Mouse (Mus musculus): Measurements from ENCODE around the gene Ankrd44. TPM values are rescaled to one million over a fixed set of nuclear protein-coding genes. Genes with fewer than 3 reads are reported as not detected.
A peak's percentile ranks its signal among the peaks of the same experiment; 100 is the strongest.

Gene Ankrd44
- polyA plus RNA-seq, 1 experiment: 73.9 TPM

DNA sequence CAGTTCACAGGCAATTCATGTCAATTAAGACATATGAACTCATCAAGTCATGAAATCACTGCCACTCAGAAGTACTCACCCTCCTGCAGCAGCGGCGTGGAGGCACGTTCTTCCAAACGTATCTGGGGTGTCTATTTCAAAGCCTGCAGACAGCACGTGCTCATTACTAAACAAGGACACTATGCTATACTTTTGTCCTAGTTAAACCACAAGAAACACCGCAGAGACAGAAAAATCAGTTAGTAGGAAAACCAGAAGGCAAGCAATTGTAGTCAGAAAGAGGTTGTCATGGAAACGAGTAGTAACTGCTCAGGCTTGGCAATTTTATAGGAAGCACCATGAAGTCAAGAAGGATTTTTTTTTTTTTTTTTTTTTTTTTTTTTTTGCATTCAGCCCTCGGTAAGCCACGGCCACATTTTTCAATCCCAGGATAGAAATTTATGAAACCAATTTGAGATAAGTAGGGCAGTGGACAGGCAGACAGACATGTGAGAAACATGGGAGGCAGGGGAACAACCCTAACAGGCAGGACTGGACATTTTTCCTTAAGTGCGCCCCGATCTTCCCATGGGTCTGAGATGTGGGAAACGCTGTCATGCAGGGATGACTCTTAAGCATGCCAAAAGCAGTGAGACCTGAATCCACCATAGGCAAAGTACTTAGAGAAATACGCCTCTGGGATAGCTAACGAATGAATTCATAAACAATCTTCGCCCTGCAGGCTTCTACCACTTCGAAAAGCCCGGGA lies 191.1 kb downstream of the Ankrd44 start:
- no peak overlapping the region for H3K27ac ChIP-seq (ENCODE audit: insufficient read depth, low read depth, low read length)
- no peaks in the 10 kb centered on the region for H3K4me1 ChIP-seq (ENCODE audit: control insufficient read depth, insufficient read depth, low read length)
- no peak overlapping the region for H3K4me3 ChIP-seq (ENCODE audit: insufficient read depth, low read length)
- TF ChIP-seq CTCF (IDR thresholded peaks at IDR 0.05; ENCODE audit: low read depth, low read length) (no peak), POLR2A (IDR thresholded peaks at IDR 0.05; ENCODE audit: borderline replicate concordance, low read depth, low read length) (no peak)

DNA sequence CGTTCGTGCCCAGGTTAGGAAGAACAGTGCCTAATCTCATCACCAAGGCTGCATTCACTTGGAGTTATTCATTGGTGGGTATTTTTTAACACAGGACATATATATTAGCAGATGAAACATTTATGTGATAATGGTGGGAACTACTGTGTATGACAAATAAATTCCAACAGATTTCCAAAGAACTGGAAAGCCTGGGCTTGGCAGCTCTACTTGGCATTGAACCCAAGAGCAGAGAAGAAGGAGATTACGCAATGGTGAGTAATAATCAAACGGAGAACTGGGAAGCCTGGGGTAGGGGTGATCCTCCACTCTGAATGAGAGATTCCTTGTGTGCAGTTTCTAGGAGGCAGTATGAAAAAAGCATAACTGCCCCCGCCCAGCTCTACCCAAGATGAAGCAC lies 196.9 kb downstream of the Ankrd44 start:
- Histone ChIP-seq H3K27ac (ENCODE audit: insufficient read depth, low read depth, low read length) (no peak overlapping the region), H3K4me3 (ENCODE audit: insufficient read depth, low read length) (no peak overlapping the region), H3K4me1 (ENCODE audit: control insufficient read depth, insufficient read depth, low read length) (no peaks in the 10 kb centered on the region)
- TF ChIP-seq CTCF (IDR thresholded peaks at IDR 0.05; ENCODE audit: low read depth, low read length) (no peak), POLR2A (IDR thresholded peaks at IDR 0.05; ENCODE audit: borderline replicate concordance, low read depth, low read length) (no peak)

DNA sequence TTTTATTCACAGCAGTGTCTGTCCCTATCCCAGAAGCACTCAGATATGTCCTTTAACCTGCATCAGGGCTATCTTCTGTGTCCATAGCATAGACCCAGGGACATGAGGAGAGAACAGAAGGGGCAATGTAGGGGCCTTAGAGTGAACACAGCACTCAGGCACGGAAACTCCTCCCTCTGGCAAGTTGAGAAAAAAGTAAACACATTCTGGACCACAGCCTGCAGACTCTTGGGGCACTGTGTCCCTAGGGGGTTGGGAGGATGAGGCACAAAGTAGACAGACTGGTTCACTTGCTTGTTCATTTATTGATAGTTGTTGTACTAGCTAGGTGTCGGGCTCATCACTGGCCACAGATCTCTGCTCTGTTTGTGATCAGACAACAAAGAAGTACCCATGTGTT lies 199.6 kb downstream of the Ankrd44 start:
- TF ChIP-seq POLR2A (IDR thresholded peaks at IDR 0.05; ENCODE audit: borderline replicate concordance, low read depth, low read length) (no peak), CTCF (IDR thresholded peaks at IDR 0.05; ENCODE audit: low read depth, low read length) (no peak)
- Histone ChIP-seq H3K27ac (ENCODE audit: insufficient read depth, low read depth, low read length) (no peak overlapping the region), H3K4me3 (ENCODE audit: insufficient read depth, low read length) (no peak overlapping the region), H3K4me1 (ENCODE audit: control insufficient read depth, insufficient read depth, low read length) (no peaks in the 10 kb centered on the region)

DNA sequence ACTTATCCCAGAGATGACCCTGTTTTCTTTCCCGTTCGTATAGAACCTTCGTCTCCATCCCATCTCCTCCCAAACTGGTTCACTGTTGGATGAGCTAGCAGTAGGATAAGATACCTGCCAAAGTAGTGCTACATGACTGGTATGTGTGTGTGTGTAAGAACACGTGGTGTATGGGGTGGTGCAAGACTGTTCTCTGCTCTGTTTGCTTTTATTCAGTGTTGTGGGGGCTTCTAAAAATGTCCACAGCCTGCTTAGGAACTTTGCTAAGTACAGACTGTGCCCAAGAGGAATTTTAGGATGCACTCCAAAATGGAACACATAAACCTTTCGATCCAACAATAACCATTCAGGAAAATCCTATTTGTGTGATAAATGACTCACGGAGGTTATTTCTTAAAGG lies 209.3 kb downstream of the Ankrd44 start:
- H3K27ac ChIP-seq (ENCODE audit: insufficient read depth, low read depth, low read length): no peak overlapping the region
- H3K4me1 ChIP-seq (ENCODE audit: control insufficient read depth, insufficient read depth, low read length): peaks cover 3% of the 10 kb centered on the region
- TF ChIP-seq POLR2A (IDR thresholded peaks at IDR 0.05; ENCODE audit: borderline replicate concordance, low read depth, low read length) (no peak), CTCF (IDR thresholded peaks at IDR 0.05; ENCODE audit: low read depth, low read length) (no peak)
- no peak overlapping the region for H3K4me3 ChIP-seq (ENCODE audit: insufficient read depth, low read length)

DNA sequence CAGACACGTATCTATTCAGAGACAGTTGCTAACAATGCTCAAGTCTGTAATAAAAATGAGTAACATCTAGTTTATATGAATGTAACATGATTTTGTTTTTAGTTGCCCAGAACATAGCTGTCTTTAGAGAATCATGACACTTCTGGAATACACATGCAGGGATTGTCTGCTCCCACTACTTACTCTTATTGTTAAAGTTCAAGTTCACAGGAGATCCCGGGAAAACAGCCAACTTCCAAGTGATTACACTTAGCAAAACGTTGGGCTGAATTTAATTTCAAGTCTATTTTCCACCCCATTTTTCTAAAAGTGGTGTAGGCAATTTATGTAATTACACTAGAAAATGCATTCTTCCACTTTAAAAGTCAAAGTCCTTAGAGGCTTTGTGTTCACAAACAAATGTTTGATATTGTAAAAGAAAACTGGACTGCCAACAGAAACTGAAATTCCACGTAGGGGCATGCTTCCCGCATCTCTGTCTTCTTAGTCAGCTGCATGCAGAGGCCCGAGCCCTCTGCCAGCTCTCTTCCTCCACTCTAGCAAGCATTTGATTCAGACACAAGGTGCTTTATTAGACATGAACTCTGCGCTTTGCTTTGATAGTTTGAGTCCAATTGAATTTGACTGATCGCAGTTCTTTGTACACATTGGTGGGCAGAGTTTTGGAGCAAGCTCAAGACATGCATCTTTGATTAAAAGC lies 211.0 kb downstream of the Ankrd44 start:
- no peak for TF ChIP-seq CTCF (IDR thresholded peaks at IDR 0.05; ENCODE audit: low read depth, low read length)
- no peak for TF ChIP-seq POLR2A (IDR thresholded peaks at IDR 0.05; ENCODE audit: borderline replicate concordance, low read depth, low read length)
- Histone ChIP-seq H3K27ac (ENCODE audit: insufficient read depth, low read depth, low read length) (no peak overlapping the region), H3K4me1 (ENCODE audit: control insufficient read depth, insufficient read depth, low read length) (peaks cover 15% of the 10 kb centered on the region), H3K4me3 (ENCODE audit: insufficient read depth, low read length) (no peak overlapping the region)

DNA sequence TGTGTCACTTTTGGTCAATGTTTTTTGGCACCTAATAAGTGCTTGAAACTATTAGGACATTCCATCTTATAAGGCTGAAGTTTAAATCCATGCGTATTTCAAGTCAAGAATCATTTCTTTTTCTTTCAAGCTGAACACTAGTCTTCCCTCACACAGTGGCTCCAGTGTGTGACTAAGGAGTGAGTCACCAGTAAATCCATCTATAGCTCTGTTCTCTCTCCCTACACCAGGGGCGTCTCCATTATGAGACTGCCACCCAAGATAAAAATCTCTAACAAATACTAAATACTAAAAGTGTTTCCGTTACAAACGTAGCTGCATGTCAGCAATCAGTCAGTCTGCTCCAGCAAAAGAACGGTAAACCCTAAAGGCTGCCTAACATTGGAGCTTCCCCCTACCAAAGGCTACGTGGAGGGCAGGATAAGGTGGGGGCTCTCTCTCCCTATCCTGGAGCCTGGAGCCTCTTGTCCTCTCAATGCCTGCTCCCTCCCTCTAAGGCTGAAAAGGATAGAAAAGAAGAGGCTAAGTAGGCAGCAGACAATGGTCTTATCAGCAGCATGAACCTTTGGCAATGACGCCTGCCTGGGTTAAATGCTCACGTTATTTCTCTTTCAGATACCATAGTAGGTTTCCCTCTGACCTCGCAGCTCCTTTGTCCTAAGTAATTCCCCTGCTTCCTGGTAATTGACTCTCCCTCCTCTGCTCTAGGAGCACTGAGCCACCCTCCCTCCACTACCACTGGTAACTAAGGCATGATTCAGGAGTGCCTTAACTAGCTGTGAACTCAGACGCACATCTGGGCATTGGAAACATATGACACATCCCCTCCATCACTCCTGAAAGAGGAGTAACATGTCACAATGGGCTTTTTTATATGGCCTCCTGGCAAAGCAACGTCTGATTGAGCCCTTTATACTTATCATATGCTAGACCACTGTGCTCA lies 212.7 kb downstream of the Ankrd44 start:
- no peak overlapping the region for H3K27ac ChIP-seq (ENCODE audit: insufficient read depth, low read depth, low read length)
- peaks cover 17% of the 10 kb centered on the region for H3K4me1 ChIP-seq (ENCODE audit: control insufficient read depth, insufficient read depth, low read length)
- TF ChIP-seq CTCF (IDR thresholded peaks at IDR 0.05; ENCODE audit: low read depth, low read length): no peak
- TF ChIP-seq POLR2A (IDR thresholded peaks at IDR 0.05; ENCODE audit: borderline replicate concordance, low read depth, low read length): no peak
- H3K4me3 ChIP-seq (ENCODE audit: insufficient read depth, low read length): no peak overlapping the region

DNA sequence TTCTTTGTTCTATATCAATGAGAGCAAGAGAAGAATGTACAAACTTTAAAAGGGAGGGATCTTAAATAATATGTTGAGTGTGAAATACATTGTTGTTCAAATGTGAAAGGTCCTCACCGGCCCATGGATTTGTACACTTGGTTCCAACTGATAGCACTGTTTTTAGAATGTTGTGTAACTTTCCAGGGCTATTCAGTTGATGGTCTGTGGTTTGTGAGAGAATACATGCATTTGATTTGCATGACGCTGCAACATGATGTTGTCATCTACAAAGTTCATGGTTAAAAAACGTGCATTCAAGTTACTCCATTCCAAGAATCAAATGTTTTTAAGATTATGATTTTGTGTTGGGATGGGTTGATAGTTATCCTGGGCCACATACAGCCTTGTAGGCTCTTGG lies 214.6 kb downstream of the Ankrd44 start:
- Histone ChIP-seq H3K27ac (ENCODE audit: insufficient read depth, low read depth, low read length) (no peak overlapping the region), H3K4me3 (ENCODE audit: insufficient read depth, low read length) (no peak overlapping the region)
- TF ChIP-seq POLR2A (IDR thresholded peaks at IDR 0.05; ENCODE audit: borderline replicate concordance, low read depth, low read length): no peak

DNA sequence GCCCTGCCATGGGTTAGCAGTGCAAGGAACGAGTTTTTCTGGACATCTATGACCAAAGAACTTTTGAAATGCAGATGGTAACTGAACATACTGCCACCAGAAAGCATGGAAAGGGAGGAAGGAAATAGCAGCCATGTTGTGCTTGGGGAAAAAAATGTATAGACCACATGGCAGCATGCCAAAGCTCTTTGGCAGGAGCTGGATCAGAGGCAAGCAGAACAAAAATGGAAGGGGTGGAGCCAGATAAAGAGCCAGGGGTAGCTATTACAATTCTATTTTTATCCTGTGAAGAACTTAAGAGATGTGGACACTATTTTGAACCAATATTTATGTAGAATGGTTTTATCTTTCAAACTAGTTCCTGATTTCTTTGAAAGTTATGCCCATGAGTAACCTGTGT lies 215.6 kb downstream of the Ankrd44 start:
- peaks cover 17% of the 10 kb centered on the region for H3K4me1 ChIP-seq (ENCODE audit: control insufficient read depth, insufficient read depth, low read length)
- no peak overlapping the region for H3K4me3 ChIP-seq (ENCODE audit: insufficient read depth, low read length)
- peak overlapping the region; percentile 70 for H3K27ac ChIP-seq (ENCODE audit: insufficient read depth, low read depth, low read length)
- no peak for TF ChIP-seq POLR2A (IDR thresholded peaks at IDR 0.05; ENCODE audit: borderline replicate concordance, low read depth, low read length)

More for the DNA sequence above, 214.6 kb downstream of the Ankrd44 start:
- peaks cover 17% of the 10 kb centered on the region for H3K4me1 ChIP-seq (ENCODE audit: control insufficient read depth, insufficient read depth, low read length)

DNA sequence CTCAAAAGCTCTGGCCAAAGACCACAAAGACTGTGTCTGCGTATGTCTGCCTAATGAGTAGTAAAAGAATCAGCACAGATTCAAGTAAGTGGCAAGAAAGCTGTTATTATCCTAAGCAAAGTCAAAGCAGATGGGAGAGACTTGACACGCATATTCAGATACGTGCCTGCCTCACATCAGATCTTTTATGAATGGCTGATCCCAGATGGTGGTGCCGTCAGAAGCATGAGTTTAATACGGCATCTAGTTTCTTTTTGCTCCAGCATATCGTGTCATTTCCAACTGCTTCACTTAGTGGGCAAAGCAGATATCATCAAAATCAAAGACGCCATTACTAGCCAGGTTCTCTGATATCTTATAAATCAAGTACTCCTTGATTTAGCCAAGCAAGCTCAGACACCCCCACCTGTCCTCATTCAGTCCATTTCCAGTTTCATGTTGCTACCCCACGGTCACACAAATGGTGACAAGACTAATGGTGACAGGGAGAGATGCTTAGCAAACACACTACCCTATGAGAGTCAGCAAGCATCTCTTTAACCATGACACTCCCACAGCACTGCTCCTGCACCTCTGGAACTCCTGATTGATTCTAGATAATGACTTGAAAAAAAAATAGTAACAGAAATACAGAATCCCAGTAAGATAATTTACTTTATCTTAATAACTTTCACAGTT lies 218.2 kb downstream of the Ankrd44 start:
- Histone ChIP-seq H3K4me1 (ENCODE audit: control insufficient read depth, insufficient read depth, low read length) (peaks cover 13% of the 10 kb centered on the region), H3K4me3 (ENCODE audit: insufficient read depth, low read length) (no peak overlapping the region), H3K27ac (ENCODE audit: insufficient read depth, low read depth, low read length) (no peak overlapping the region)
- TF ChIP-seq POLR2A (IDR thresholded peaks at IDR 0.05; ENCODE audit: borderline replicate concordance, low read depth, low read length) (no peak), CTCF (IDR thresholded peaks at IDR 0.05; ENCODE audit: low read depth, low read length) (no peak)

All from bone marrow macrophage, adult 2 months (primary cell).